Mouse (Mus musculus) gastrocnemius, postnatal 10 days (tissue): ENCODE measurements at regions not wholly inside any gene's neighbourhood (a gene's known extent, or its start where the extent isn't known, plus 50 kb on each side); places are given as distances from the start of the nearest gene placed in this dataset.

Experiments used
- DNase-seq: peaks from one replicate; pipeline ENCODE4 v3.0.0; 2021; ENCODE audit warnings: mixed read lengths

GRCm38 (mm10) chr15:52783940-52784339 is 1100.8 kb upstream of the Gm7489 start:
- DNase-seq: no peak

DNA sequence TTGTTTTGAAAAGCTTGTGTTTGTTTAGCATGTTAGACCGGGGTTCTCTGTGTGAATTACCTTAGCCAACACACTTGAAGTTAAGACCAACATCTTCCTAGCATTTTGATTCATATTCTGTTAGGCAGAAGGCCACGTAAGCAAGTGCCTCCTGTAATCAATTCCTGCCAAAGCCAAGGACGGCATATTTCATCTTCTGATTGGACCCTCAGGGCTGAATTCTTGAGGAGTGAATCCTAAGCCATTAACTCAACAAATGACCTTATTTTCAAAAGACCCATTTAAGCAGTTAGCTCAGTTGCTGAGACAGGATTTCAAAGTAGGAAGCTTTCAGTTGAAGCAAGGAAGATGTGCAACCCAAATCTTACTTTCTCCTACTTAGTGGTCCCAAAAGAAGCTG is 1099.5 kb upstream of the Gm7489 start:
- DNase-seq: no peak

DNA sequence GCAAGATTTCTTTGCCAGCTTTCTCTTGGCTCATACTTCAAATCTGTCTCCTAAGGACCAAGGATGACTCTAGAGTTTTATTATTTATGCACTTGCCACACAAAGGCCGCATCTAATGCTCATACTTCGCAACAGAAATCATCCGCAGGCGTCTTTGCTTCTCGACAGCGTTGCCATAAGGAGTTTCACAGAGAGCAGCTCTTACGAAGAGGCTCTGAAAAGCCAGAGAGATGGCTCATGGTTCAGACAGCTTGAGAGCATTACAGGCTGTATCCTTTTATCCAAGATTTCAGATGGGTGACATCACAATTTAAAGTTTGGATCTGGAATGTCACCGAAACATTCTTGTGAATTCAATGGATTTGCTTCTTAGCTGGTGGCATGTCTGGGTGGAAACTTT is 1098.7 kb upstream of the Gm7489 start:
- DNase-seq: no peak

DNA sequence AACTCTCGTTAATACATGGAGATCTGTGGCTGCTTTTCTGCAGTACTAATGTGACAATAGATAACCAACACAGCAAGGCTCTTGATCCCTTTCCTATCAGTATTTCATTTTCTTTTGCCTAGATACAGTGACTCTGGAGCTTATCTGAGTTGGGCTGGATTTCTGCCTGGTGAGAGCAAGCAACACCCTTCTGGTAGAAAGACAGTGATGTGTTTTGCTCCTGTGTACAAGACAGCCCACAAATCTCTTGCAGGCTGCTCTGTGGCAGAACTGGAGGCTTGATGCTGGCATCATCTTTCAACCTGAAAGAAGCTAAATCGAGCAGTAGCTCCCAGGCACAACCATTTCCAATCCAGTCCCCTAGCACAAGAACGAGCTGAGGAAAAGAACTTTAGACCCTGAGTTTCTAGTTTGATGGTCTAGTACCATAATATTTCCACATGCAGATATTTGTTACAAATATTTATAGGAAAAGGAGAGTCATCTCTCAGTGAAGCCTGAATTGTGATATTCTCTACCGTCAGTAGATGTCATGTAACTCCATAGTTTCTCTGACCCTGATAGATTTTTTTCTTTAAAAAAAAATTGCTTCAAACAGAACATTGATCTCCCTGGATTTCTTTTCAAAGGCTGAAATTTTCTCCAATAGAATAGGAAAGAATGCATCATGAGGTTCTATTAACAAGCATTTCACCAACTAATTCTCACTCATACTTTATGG is 1079.1 kb upstream of the Gm7489 start:
- DNase-seq: no peak

- no peak for DNase-seq
Observed at GRCm38 (mm10) chr15:52808622-52809021, 1076.1 kb upstream of the Gm7489 start.

- no peak for DNase-seq
Observed at GRCm38 (mm10) chr15:52820796-52821195, 1063.9 kb upstream of the Gm7489 start.

GRCm38 (mm10) chr15:52836896-52837295 is 1047.8 kb upstream of the Gm7489 start:
- DNase-seq: no peak

DNA sequence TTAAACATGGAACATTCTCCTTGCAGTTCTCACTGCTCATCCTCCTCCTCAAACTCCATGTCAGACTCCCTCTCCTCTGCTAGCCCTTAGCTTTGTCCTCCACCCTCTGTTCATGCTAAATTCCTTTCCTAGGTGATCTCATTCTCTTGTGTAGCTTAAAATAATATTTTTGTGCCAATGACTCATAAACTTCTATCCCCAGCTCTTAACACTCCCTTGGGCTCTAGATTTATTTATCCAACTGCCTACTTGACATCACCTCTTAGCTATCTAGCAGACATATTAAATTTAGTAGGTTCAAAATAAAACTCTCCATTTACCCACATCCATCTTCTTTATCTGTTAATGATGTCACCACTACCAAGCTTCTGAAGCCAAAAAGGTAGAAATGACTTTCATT is 1036.6 kb upstream of the Gm7489 start:
- DNase-seq: no peak

DNA sequence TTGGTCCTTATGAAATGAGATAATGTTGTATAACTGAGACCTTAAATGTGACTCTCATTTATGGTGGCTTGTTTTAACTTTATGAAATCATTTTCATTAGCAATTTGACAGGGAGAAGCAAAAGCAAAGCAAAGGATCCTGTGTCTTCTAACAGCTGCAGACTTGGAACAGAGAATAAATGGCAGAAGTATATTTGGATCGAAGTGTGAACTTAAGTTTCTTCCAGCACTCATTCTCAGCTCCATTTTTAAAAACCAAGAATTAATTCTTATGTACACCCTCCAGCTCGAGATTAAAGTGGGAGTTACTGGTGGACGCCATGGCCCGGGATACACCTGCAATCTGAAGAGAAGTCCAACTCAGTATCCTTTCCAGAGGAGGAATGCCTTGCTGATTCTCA is 1026.0 kb upstream of the Gm7489 start:
- no peak for DNase-seq

DNA sequence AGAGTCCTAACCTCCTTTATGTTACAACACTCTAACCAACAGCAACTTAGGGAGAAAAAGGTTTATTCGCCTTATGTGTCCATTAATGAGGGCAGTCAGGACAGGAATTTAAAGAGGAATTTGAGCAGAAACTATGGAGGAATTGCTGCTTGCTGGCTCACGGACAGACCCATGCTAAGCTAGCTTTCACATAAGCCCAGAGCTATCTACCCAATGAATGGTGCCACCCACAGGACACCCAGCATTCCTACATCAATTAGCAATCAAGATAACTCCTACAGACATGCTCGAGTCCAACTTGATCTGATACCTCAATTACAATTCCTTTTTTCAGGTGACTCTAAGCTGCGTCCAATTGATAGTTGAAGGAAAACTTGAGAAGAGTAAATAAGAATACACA is 1021.2 kb upstream of the Gm7489 start:
- DNase-seq: no peak

DNA sequence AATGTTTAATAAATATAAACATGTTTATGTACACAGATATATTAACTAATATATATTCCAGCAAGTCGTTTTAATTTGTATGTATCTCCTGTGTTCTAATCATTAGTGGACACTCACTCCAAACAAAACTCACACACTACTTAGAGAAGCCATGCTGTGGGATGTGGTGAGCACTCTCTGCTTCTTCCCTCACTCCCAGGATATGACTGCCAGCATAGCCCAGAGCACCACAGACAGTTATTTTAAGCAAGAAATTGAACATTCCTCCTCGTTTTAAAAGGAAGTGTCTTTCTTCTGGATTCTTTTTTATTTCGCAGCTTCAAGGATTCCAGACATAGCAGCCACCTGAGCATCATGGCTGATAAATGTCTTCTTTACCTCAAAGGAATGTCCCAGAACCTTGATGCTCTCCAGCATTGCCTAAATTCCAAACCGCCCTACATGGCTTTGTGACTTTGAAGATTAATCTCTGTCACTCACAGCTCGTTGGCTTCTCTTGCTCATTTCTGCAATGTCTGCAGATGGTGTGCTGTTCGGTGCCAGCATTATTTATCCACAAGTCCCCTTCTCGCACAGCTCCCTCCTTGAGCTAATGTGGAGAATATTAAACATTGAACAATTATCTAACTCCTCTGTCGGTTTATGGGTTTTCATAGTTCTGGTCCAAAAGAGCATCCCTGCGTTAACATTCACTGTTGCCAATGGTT is 992.3 kb upstream of the Gm7489 start:
- no peak for DNase-seq

- no peak for DNase-seq
Observed at GRCm38 (mm10) chr15:52898107-52898506, 986.6 kb upstream of the Gm7489 start.

DNA sequence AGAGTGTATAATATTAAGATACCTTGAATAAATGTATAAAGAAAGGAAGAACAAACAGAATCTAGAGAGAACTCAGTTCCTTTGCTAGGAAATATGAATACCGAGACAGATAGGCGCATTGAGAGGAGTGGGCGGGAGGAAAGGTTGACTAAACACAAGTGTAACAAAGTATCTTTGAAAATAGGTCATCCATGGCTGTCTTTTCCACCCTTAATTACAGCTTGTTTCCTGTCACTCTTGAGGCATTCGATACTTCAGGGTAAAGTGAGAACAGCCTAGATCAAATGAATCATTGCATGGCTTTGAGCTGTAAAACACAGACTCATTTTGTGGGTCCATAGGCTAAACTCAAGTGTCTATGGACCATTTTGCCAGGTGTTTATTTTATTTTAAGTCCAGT is 985.3 kb upstream of the Gm7489 start:
- DNase-seq: no peak

DNA sequence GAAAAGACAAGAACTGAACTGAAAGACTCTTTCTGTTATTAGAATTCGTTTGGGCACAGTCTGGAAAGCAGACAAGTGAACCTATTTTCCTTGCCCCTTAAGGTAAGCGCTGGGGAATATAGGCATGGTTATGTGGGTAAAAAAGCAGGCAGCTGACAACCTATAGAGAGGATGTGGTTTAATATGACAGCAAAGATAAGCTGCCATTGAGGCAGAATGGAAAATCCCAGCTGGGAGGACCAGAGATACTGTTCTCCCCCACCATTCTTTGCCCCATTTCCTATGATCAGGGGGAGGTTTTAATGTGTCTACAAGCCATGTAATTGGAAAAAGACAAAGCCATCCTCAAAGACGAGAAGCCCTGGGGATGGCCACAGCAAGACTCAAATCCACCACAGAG is 984.9 kb upstream of the Gm7489 start:
- no peak for DNase-seq

DNA sequence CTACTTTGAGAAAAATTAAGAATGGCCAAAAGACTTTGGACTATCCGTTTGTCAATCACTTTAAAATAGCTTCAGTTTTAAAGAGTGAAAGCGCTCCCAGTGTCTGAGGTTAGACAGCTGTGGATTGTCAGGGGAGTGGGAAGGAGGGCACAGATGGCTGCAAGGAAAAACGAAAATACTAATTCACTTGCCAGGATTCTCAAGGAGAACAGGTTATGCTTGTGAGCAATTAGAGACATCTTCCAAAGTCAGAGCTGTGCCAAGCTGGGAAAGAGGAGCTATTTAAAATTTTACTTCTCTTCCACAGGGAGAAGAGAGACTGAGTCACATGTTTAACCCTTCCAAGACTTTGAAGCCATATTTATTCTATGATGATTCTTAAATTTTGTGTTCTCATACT is 979.5 kb upstream of the Gm7489 start:
- no peak for DNase-seq

DNA sequence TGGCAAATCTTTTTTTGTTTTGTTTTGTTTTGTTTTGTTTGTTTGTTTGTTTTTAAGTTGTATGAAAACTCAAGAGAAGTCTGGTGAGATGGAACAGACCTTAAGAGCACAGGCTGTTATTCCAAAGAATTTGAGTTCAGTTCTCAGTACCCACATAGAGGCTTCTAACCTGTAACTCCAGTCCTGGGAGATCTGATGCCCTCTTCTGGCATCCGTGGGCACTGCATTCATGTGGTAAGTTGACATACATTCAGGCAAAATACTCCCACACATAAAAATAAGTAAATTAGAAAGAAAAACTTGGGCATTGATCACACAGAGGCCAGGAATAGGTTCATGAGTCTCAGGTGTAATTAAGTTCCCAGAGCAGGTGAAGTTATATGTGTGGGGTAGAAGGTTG is 977.5 kb upstream of the Gm7489 start:
- DNase-seq: no peak

GRCm38 (mm10) chr15:52922277-52922676 is 962.4 kb upstream of the Gm7489 start:
- DNase-seq: no peak

DNA sequence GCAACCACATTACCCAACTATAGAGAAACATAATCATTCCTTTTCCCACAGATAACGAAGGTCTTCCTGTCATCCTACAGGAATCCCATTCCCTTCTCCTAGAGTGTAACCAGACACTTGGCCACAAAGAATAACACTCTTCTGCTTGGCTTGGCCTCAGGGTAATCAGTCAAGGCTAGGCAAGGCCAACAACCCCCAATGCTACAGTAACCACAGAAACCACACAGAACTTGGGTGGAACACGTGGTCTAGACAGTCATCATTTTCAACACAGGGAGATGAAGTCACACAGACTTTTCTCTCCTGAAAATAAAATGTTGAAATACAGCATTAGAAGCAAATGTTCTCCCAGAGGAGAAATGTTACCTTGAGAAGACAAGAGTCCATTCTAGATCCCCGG is 956.3 kb upstream of the Gm7489 start:
- DNase-seq: no peak

DNA sequence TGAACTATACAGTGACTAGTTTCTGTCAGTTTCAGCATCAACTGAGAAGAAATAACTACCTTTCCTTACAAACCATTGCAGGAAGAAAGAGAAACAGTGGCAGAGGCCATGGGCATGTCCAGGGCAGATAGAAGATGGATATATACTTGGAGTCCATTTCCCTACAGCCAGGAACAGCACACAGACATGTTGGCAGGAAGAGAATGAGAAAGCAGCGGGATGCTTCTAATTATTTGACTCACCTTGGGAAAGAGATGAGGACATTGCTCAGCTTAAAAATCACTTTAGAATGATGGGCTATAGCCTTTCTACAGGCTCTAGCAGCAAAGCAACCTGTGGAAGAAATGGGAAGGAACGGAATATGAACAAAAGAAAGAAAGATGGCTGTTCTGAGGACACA is 947.6 kb upstream of the Gm7489 start:
- DNase-seq: no peak

DNA sequence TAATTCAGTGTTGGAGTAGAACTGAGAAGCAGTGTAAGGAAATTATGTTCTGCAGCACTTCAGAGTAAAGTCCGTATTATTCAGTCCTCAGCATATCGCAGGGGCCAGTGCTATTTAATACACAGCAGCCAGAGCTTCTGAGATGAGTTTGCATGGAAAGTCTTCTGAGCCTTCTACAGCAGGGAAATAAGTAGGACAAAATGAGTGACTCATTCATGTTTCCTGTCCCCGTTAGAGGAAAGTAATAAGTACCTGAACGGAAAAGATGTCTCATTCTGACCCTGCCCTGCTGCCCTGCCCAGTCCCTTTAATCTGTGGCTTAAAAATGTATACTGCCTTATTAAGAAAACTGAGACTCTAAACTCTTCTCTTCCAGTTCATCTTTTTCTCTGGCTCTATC is 940.1 kb upstream of the Gm7489 start:
- no peak for DNase-seq

DNA sequence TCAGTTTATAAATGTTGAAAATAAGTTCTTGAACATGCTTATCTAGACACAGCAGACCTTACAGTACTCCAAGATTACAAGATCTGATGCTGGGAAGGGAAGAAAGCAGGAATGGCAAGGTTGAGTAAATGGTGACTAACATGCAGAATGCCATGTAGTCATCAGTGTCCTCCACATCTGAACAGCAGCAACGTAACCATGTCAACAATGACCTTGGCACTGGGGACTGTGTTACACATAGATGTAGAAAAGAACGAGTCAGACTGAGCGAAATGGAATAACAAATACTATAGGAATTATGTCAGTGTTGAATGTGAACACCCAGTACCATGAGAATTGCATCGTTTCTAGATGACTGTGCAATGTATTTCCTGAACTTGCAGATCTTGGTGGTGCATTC is 936.5 kb upstream of the Gm7489 start:
- no peak for DNase-seq

- DNase-seq: no peak
Observed at GRCm38 (mm10) chr15:52953480-52953879, 931.2 kb upstream of the Gm7489 start.

- DNase-seq: no peak
Observed at GRCm38 (mm10) chr15:52954715-52955593, 929.8 kb upstream of the Gm7489 start.
